Mouse (Mus musculus) embryo, embryonic 11.5 days (tissue): ENCODE results near the gene Rnf217.

Source experiments
- DNase-seq: peaks from one replicate; pipeline ENCODE4 v3.0.0-alpha.2; 2012; ENCODE audit warnings: low read depth, low spot score

Rnf217 gene

GRCm38 (mm10) chr10:31553302-31553701 is 55.7 kb downstream of the Rnf217 start:
- DNase-seq = no peak

- no peak for DNase-seq
Measured at GRCm38 (mm10) chr10:31551850-31552249, 57.1 kb downstream of the Rnf217 start.

GRCm38 (mm10) chr10:31551362-31551761 is 57.6 kb downstream of the Rnf217 start:
- no peak for DNase-seq

GRCm38 (mm10) chr10:31547156-31547555 is 61.8 kb downstream of the Rnf217 start:
- no peak for DNase-seq

- no peak for DNase-seq
Measured at GRCm38 (mm10) chr10:31544149-31544942, 64.6 kb downstream of the Rnf217 start.

- no peak for DNase-seq
Measured at GRCm38 (mm10) chr10:31540518-31540917, 68.5 kb downstream of the Rnf217 start.

GRCm38 (mm10) chr10:31539351-31539750 is 69.6 kb downstream of the Rnf217 start:
- no peak for DNase-seq

GRCm38 (mm10) chr10:31538721-31539120 is 70.3 kb downstream of the Rnf217 start:
- DNase-seq = no peak

GRCm38 (mm10) chr10:31538243-31538642 is 70.7 kb downstream of the Rnf217 start:
- no peak for DNase-seq

- DNase-seq = no peak
Measured at GRCm38 (mm10) chr10:31537213-31537612, 71.8 kb downstream of the Rnf217 start.

GRCm38 (mm10) chr10:31535046-31535445 is 73.9 kb downstream of the Rnf217 start:
- DNase-seq = no peak

- no peak for DNase-seq
Measured at GRCm38 (mm10) chr10:31533270-31533826, 75.6 kb downstream of the Rnf217 start.

- no peak for DNase-seq
Measured at GRCm38 (mm10) chr10:31532782-31533181, 76.2 kb downstream of the Rnf217 start.

GRCm38 (mm10) chr10:31528297-31528984 is 80.5 kb downstream of the Rnf217 start:
- DNase-seq = no peak

GRCm38 (mm10) chr10:31525705-31526104 is 83.3 kb downstream of the Rnf217 start:
- DNase-seq = no peak

- no peak for DNase-seq
Measured at GRCm38 (mm10) chr10:31519420-31519819, 89.6 kb downstream of the Rnf217 start.

GRCm38 (mm10) chr10:31518210-31518609 is 90.8 kb downstream of the Rnf217 start:
- no peak for DNase-seq

GRCm38 (mm10) chr10:31517192-31517591 is 91.8 kb downstream of the Rnf217 start:
- no peak for DNase-seq

- DNase-seq = no peak
Measured at GRCm38 (mm10) chr10:31515897-31516296, 93.1 kb downstream of the Rnf217 start.

GRCm38 (mm10) chr10:31504134-31504551 is 104.8 kb downstream of the Rnf217 start:
- no peak for DNase-seq

GRCm38 (mm10) chr10:31503542-31504133 is 105.3 kb downstream of the Rnf217 start:
- no peak for DNase-seq

GRCm38 (mm10) chr10:31501644-31502043 is 107.3 kb downstream of the Rnf217 start:
- no peak for DNase-seq
